Mouse (Mus musculus): ENCODE data around the gene App.
A peak's percentile ranks its signal among the peaks of the same experiment; 100 is the strongest.

- no peak for TF ChIP-seq CTCF (IDR thresholded peaks at IDR 0.05; ENCODE audit: low read depth)
- TF ChIP-seq EP300 (IDR thresholded peaks at IDR 0.05; ENCODE audit: low read depth) = 0 out of 2 replicates have a peak, but pooled peaks have one; percentile 28
Observed at GRCm38 (mm10) chr16:84973446-84974175, 200.0 kb downstream of the App start.
